Mouse (Mus musculus): Measurements from ENCODE around the gene Tmem218.

Tmem218 gene

DNA sequence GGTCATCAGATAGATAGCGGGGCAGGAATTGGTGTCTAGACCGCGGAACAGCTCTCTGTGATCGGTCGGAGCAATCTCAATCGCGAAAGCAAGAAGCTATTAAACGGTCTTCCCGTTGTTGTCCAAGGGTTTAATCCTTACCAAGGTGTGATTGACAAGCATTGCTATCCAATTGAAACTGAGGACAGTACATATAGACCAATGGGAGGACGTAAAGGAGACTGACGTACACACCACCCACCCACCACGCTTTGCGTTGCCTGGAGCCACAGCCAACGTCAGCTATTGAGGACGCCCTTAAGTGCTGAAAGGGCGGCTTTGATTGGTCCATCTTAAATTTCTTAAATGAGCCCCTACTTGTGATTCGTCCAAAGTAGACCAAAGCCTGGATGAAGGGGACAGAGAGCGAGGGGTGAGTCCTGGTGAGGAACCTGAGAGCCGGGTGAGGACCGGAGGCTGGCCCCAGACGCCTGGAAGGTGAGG, at the start of gene Tmem218:
Tmem218 (plus strand) TSS at position 295 of the 483 bp plus-strand sequence.
- DNase-seq, result peak; percentile 96

DNA sequence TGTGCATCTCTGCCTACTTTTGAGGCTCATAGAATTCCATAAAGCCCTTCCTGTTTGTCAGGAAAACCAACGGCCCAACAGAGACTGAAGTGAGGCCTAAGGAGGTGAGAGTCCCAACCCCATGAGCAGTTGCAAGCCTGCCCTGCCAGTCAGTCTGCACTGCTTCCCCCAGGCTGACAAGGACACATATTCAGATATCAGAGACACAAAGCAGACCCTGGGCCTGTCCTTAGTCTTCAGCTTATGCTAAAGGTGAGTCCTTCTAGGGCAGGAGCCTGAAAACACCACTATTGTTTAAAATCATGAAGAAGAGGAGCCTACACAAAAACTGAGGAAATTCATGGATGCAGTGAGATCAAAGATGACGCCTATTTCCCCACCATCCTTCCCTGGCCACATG, 47.3 kb upstream of the Tmem218 start:
- DNase-seq, result no peak

DNA sequence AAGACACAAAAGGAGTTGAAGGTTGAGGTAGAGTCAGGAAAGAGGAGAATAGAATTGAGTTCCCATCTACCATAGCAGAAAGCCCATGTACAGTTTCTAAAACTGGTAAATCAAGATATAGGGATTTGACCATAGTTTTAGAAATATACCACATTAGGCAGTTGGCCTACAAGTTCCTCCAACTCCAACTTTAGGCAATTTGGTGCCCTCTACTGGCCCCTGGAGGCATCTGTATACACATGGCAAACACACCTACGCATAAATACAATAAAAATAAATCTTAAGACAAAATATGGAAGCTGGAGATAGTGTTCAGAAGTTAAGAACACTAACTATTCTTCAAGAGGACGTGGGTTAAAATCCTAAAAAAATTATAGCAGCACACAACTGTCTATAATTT, 41.1 kb upstream of the Tmem218 start:
- peak; percentile 11 for DNase-seq

DNA sequence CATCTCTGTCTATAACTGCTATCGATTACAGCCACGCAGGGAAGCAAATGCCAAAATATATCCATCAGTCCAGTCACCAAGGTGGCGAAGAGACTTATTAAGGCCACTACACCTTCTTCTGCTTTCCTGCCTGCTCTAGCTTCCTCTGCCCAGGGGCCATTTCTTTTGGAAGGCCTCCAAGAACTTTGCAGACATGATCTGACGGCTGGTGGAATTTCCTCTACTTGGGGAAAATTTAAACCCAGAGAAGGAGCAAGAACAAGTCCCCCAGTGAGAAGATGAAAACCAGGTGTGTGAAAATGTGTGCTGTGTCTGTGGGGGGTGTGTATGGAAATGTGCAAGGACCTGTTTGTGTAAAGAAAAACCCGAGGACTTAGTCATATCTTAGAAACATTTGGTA, 34.6 kb upstream of the Tmem218 start:
- DNase-seq, result no peak

- DNase-seq, result no peak
Measured at GRCm38 (mm10) chr9:37176002-37176401, 32.0 kb upstream of the Tmem218 start.

DNA sequence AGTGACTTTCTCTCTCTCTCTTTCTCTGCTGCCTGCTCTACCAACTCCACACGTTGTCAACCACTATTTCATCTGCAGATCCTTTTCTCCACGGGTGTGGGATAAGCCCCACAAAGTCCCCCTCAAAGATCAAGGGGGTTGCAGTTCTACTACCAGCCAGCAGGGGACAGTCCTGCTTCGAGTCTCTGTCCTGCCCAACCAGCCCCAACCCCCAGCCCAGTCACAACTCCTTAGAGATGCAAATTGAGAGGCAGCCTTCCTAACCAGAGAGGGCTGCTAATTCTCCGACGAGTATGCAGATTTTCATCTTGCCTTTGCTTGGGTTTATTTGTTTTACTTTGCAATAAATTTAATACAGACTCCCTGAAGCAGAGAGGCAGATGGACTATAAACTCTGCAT, 30.9 kb upstream of the Tmem218 start:
- peak; percentile 76 for DNase-seq

DNA sequence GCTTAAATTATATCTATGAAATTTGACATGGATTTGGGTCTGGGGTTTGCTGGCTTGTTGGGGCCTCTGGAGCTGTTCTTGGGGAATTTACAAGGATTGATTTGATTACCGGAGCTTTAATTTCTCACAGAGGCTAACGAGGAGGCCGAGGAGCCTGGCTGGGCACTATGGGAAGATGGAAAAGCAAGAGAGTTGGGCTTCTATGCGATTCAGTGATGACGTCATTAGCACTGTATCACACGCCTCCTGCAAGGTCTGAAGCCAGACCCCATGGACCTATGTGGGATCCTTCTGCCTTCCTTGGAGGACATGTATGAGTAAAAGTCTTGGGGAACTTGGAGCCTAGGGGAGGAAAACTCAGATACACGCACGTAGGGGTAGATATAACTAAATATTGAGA, 30.5 kb upstream of the Tmem218 start:
- no peak for DNase-seq

- peak; percentile 25 for DNase-seq
Measured at GRCm38 (mm10) chr9:37178911-37179310, 29.1 kb upstream of the Tmem218 start.

DNA sequence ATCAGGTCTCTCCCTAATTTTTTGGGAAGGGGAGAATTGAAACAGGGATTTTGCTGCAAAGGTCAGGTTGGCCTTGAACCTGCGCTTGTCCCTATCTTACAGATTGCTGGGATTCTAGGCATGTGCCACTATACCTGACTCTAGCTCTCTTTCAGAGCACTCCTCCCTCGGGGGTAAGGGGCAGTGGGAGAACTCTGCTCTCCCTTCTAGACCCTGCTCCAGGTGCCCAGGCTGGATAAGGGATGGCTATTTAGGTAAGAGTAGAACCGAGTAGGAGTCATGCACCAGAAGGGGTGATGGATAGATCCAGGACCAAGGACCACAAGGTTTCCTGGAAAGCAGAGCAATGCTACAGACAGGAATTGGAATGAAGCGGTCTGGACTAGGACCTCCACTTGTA, 28.4 kb upstream of the Tmem218 start:
- no peak for DNase-seq

DNA sequence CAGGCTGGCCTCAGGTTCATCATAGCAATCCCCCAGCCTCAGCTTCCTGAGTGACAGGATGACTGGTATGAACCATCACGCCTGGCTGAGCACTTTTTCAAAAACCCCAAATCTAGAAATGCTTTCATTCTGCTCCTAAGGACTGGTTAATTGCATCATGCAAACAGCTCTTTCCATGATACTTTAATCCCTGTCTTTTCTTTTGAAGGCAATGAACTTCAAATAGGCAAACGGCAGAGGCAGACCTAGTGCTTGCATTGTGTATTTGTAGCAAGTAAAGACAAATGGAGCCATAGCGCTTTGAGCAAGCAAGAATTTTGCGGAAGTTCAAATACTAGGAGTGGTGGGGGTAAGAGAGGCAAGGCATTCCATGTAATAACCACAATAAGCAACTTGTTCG, 26.4 kb upstream of the Tmem218 start:
- DNase-seq, result no peak

DNA sequence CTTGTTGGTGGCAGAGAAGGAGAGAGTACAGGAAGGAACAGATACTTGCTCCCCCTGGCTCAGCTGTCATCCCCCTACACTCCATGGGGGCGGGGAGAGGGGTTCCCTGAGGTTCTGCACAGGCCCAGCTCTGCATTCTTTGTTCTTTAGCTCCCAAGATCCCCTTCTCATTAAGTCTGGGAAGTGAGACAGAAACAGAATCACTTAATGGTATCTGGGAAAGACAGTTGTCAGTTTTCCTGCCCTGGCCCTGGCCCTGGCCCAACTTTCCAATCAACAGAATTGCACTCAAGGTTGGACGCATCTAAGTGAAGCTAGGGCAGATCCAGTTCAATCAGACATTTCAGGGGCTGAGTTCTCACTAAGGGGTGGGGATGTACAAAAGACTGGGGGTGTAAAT, 24.8 kb upstream of the Tmem218 start:
- no peak for DNase-seq

GRCm38 (mm10) chr9:37187407-37187806, 20.6 kb upstream of the Tmem218 start:
- DNase-seq, result no peak

GRCm38 (mm10) chr9:37188024-37188423, 20.0 kb upstream of the Tmem218 start:
- DNase-seq, result no peak

- no peak for DNase-seq
Measured at GRCm38 (mm10) chr9:37197067-37197466, 11.0 kb upstream of the Tmem218 start.

GRCm38 (mm10) chr9:37200414-37200813, 7.6 kb upstream of the Tmem218 start:
- peak; percentile 50 for DNase-seq

- no peak for DNase-seq
Measured at GRCm38 (mm10) chr9:37203884-37204283, 4.1 kb upstream of the Tmem218 start.

DNA sequence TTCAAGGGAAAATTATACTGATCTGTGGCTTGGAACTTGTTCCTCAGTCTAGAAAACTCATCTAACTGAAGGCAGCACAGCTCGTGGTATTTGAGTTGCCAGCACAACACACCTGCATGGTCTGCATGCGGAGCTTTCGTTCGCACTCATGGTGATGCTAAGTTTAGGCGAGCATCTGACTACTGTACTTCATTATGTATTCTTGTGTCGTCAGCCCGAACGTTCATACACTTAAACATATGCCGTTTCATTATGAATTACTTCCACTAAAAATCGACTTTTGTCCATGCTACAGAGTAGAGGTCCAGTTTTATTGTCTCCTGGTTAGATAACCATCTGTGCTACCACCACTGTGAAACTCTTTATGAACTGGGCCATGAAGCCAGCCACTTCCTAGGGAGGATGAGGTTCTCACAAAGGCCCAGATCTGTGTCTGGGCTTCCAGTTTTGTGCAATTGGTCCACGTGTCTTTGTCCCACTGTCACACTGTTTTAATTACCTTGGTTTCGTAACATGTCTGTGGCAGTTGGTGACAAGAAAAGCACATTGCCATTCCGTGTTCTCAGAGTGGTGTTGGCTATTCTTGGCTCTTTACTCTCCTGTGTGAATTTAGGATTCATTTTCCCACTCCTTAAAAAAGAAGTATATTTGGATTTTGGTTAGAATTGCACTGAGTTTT, 5.2 kb downstream of the Tmem218 start:
- no peak for DNase-seq

DNA sequence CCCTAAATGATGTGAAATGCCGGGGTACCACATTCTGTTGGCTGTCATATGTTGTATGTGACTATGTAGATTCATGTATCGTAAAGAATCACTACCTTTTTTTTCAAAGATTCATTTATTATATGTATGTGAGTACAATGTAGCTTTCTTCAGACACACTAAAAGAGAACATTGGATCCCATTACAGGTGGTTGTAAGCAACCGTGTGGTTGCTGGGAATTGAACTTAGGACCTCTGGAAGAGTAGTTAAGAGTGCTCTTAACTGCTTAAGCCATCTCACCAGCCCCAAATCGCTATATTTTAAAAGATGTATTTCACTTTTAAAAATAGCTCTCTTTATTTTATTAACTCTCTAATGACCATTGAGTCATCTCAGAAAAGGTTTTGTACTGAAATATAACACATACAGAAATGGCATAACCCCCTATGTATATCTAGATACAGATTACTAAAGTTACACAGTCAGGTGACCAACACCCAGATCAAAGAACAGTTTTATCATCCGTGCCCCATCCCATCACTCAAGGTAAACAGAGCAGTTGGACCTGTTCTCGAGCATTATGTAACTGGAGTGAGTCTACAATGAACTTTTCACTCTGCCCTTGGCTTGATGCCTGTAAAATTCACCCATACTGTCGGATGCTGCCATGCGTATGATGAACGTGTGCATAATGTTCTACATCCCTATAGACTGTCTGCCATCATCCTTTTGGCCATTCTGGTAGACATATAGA, 6.5 kb downstream of the Tmem218 start:
- no peak for DNase-seq

DNA sequence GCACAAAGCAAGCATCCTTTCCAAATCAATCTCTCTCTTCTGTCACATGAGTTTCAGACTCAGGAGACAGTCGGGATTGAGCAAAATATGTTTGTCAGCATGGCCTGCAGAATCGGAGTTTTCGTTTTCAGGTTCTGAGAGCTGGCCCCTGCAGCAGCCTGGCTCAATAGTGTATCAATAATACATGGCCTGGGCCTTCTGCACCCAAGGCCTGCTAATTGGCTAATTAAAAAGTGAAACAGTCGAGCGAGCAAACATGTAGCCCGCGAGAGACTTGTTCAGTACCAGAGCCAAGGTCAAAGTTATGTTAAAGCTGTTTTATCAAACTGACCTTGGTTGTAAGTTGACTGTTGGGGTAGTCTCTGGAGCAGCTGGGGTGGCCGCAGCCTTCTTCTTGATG, 12.7 kb downstream of the Tmem218 start:
- DNase-seq, result no peak

DNA sequence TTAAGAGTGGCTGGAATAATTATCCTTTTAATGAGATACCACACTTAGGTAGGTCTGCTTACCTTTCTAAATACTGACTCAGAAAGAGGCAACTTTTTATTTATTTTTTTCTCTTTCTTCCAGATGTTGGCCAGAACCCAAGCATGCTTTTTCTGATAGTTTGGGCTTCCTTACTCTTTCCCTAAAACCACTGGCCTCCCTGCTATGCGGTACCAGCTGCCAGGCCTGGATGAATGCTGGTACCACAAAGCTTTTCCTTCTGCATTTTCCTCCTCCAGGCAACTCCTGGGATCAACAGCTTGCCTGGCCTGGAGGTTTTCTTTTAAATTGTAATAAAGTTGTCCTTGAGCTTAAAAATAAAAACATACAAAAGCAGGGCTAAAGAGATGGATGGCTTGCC, 17.6 kb downstream of the Tmem218 start:
- DNase-seq, result no peak

GRCm38 (mm10) chr9:37229880-37230325, 21.9 kb downstream of the Tmem218 start:
- peak; percentile 79 for DNase-seq

DNA sequence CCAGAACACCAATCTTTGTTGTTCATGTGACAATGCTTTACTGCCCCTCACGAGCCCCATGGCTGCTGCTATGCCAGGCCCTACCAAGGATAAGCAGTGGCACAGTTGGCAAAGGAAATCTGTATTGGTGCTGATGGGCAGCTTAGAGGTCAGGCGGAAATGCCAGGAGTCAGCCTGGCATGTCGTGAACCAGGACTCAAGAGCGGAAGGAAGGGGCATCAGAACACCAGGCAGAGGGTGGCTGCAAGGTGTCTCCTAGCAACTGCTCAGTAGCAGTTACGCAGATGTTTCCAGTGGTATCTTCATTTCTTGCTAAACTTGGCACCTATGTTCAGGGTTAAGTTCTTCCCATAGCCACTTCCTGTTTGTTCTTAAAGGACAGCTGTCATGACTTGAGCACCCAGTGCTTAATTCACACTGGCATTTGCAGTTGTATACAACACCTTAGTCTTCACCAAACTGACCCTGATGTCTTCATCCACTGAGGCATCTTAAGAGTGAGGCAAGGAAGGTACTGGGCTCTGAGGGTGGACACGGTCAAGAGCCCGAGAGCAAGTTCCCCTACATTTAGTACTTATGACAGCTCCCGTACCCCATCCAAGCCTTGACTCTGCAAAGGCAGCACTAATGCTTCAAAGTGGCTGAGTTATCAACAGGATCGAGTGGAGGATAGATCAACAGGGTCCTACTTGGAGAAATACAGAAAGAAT, 22.6 kb downstream of the Tmem218 start:
- DNase-seq, result no peak

Measured in lung, postnatal 10 days (tissue).